Mouse (Mus musculus): ENCODE data around the gene Zfp870. TPM values are rescaled to one million over a fixed set of nuclear protein-coding genes. Genes with fewer than 3 reads are reported as not detected.

Zfp870 gene
- polyA plus RNA-seq, 1 experiment, result 0.01 TPM

GRCm38 (mm10) chr17:32905239-32905638, 13.8 kb upstream of the Zfp870 start:
- H3K4me1 ChIP-seq (ENCODE audit: control insufficient read depth), result no peaks in the 10 kb centered on the region
- no peak for TF ChIP-seq GATA1 (IDR thresholded peaks at IDR 0.05; ENCODE audit: low read length)
- TF ChIP-seq TAL1 (IDR thresholded peaks at IDR 0.05; ENCODE audit: low read length), result no peak
- H3K9me3 ChIP-seq (ENCODE audit: control insufficient read depth, low read length), result no peaks in the 10 kb centered on the region
- H3K36me3 ChIP-seq (ENCODE audit: control insufficient read depth), result no peaks in the 10 kb centered on the region
- peaks cover 5% of the 10 kb centered on the region; the same call in 1 of the 2 replicates for H3K27me3 ChIP-seq (ENCODE audit: control insufficient read depth)
- H3K4me3 ChIP-seq (replicated peaks), result no peak overlapping the region

DNA sequence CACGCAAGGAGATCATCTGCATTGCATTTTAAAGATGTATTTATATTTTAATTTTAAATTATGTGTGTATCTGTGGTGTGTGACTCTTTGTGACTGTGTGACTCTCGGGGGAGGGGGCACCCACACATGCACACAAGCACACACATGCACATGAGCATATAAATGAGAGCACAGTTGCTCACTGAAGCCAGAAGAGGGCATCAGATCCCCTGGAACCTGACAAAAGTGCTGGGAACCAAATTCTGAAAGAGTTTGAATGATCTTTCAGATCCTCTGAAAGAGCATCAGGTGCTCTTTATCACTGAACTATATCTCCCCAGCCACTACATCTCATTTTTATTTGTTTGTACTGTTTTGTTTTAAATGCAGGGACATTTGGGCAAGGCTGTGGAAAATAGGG, 13.0 kb upstream of the Zfp870 start:
- H3K9me3 ChIP-seq (ENCODE audit: control insufficient read depth, low read length), result no peaks in the 10 kb centered on the region
- TF ChIP-seq TAL1 (IDR thresholded peaks at IDR 0.05; ENCODE audit: low read length) (no peak), GATA1 (IDR thresholded peaks at IDR 0.05; ENCODE audit: low read length) (no peak)
- H3K4me1 ChIP-seq (ENCODE audit: control insufficient read depth), result no peaks in the 10 kb centered on the region
- peaks cover 5% of the 10 kb centered on the region; the same call in 1 of the 2 replicates for H3K27me3 ChIP-seq (ENCODE audit: control insufficient read depth)
- H3K4me3 ChIP-seq (replicated peaks), result no peak overlapping the region
- H3K36me3 ChIP-seq (ENCODE audit: control insufficient read depth), result no peaks in the 10 kb centered on the region

- H3K9me3 ChIP-seq (ENCODE audit: control insufficient read depth, low read length), result no peaks in the 10 kb centered on the region
- no peak for TF ChIP-seq GATA1 (IDR thresholded peaks at IDR 0.05; ENCODE audit: low read length)
- TF ChIP-seq TAL1 (IDR thresholded peaks at IDR 0.05; ENCODE audit: low read length), result no peak
Measured at GRCm38 (mm10) chr17:32901751-32902525, 10.5 kb upstream of the Zfp870 start.

GRCm38 (mm10) chr17:32895421-32895820, 4.0 kb upstream of the Zfp870 start:
- Histone ChIP-seq H3K4me3 (replicated peaks) (no peak overlapping the region), H3K36me3 (ENCODE audit: control insufficient read depth) (no peaks in the 10 kb centered on the region), H3K4me1 (ENCODE audit: control insufficient read depth) (peaks cover 12% of the 10 kb centered on the region), H3K9me3 (ENCODE audit: control insufficient read depth, low read length) (no peaks in the 10 kb centered on the region), H3K27me3 (ENCODE audit: control insufficient read depth) (no peaks in the 10 kb centered on the region)
- TF ChIP-seq GATA1 (IDR thresholded peaks at IDR 0.05; ENCODE audit: low read length), result no peak
- TF ChIP-seq TAL1 (IDR thresholded peaks at IDR 0.05; ENCODE audit: low read length), result no peak

More at GRCm38 (mm10) chr17:32901751-32902525, 10.5 kb upstream of the Zfp870 start:
- Histone ChIP-seq H3K36me3 (ENCODE audit: control insufficient read depth) (no peaks in the 10 kb centered on the region), H3K4me3 (replicated peaks) (no peak overlapping the region), H3K27me3 (ENCODE audit: control insufficient read depth) (peaks cover 5% of the 10 kb centered on the region; the same call in 1 of the 2 replicates), H3K4me1 (ENCODE audit: control insufficient read depth) (no peaks in the 10 kb centered on the region)

- TF ChIP-seq TAL1 (IDR thresholded peaks at IDR 0.05; ENCODE audit: low read length) (no peak), GATA1 (IDR thresholded peaks at IDR 0.05; ENCODE audit: low read length) (no peak)
- no peak overlapping the region for H3K4me3 ChIP-seq (replicated peaks)
Measured at GRCm38 (mm10) chr17:32893901-32894300, 2.5 kb upstream of the Zfp870 start.

GRCm38 (mm10) chr17:32890852-32891238, 597 bp downstream of the Zfp870 start:
- peak overlapping the region; percentile 72 for H3K4me3 ChIP-seq (replicated peaks)
- peaks cover 17% of the 10 kb centered on the region for H3K4me1 ChIP-seq (ENCODE audit: control insufficient read depth)
- no peaks in the 10 kb centered on the region for H3K9me3 ChIP-seq (ENCODE audit: control insufficient read depth, low read length)
- H3K27me3 ChIP-seq (ENCODE audit: control insufficient read depth), result no peaks in the 10 kb centered on the region
- TF ChIP-seq GATA1 (IDR thresholded peaks at IDR 0.05; ENCODE audit: low read length) (no peak), TAL1 (IDR thresholded peaks at IDR 0.05; ENCODE audit: low read length) (no peak)
- H3K36me3 ChIP-seq (ENCODE audit: control insufficient read depth), result no peaks in the 10 kb centered on the region

More at GRCm38 (mm10) chr17:32893901-32894300, 2.5 kb upstream of the Zfp870 start:
- Histone ChIP-seq H3K4me1 (ENCODE audit: control insufficient read depth) (peaks cover 17% of the 10 kb centered on the region), H3K27me3 (ENCODE audit: control insufficient read depth) (no peaks in the 10 kb centered on the region), H3K9me3 (ENCODE audit: control insufficient read depth, low read length) (no peaks in the 10 kb centered on the region), H3K36me3 (ENCODE audit: control insufficient read depth) (no peaks in the 10 kb centered on the region)

GRCm38 (mm10) chr17:32889611-32890010, 1.8 kb downstream of the Zfp870 start:
- Histone ChIP-seq H3K27me3 (ENCODE audit: control insufficient read depth) (no peaks in the 10 kb centered on the region), H3K4me1 (ENCODE audit: control insufficient read depth) (peaks cover 17% of the 10 kb centered on the region), H3K4me3 (replicated peaks) (no peak overlapping the region), H3K9me3 (ENCODE audit: control insufficient read depth, low read length) (no peaks in the 10 kb centered on the region), H3K36me3 (ENCODE audit: control insufficient read depth) (no peaks in the 10 kb centered on the region; the same call in 1 of the 2 replicates)
- TF ChIP-seq GATA1 (IDR thresholded peaks at IDR 0.05; ENCODE audit: low read length) (no peak), TAL1 (IDR thresholded peaks at IDR 0.05; ENCODE audit: low read length) (no peak)

DNA sequence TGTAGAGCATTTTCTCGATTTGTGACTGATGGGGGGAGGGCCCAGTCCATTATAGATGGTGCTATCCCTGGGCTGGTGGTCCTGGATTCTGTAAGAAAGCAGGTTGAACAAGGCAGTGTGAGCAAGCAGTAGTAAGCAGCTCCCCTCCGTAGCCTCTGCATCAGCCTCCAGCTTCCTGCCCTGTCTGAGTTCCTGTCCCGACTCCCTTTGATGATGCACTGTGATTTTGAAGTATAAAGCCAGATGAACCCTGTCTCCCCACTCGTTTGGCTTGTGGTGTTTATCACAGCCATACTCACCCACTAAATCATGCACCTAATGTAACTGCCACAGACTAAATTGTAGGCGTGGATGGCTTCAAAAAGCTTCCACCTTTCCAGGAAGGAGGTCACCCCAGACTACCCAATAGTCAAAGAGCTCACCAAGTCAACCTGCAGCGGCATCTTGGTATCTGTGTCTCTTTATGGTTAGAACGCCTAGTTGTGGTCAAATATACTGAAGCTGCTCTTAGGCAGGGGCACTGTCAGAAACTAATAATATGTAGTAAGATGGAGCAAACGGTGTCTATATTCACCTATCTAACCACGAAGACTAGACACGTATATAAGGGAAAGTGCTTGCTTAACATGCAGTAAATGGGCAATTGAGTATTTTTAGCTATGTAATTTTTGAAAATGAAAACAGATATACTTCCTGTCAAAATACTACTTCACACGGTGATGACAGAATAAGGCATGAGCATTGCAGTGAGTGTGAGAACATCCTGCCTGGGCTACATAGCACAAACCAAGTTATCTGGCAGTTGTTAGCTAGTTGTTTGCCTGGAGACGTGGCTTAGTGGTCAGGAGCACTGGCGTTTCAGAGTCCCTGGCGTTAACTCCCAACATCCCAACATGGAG, 10.9 kb downstream of the Zfp870 start:
- peaks cover 15% of the 10 kb centered on the region for H3K27me3 ChIP-seq (ENCODE audit: control insufficient read depth)
- no peaks in the 10 kb centered on the region for H3K9me3 ChIP-seq (ENCODE audit: control insufficient read depth, low read length)
- H3K4me3 ChIP-seq (replicated peaks), result no peak overlapping the region
- H3K36me3 ChIP-seq (ENCODE audit: control insufficient read depth), result peaks cover 19% of the 10 kb centered on the region
- H3K4me1 ChIP-seq (ENCODE audit: control insufficient read depth), result peaks cover 5% of the 10 kb centered on the region
- TF ChIP-seq TAL1 (IDR thresholded peaks at IDR 0.05; ENCODE audit: low read length), result no peak
- no peak for TF ChIP-seq GATA1 (IDR thresholded peaks at IDR 0.05; ENCODE audit: low read length)

- H3K9me3 ChIP-seq (ENCODE audit: control insufficient read depth, low read length), result no peaks in the 10 kb centered on the region
- H3K4me3 ChIP-seq (replicated peaks), result no peak overlapping the region
- TF ChIP-seq TAL1 (IDR thresholded peaks at IDR 0.05; ENCODE audit: low read length) (no peak), GATA1 (IDR thresholded peaks at IDR 0.05; ENCODE audit: low read length) (no peak)
- peaks cover 15% of the 10 kb centered on the region for H3K36me3 ChIP-seq (ENCODE audit: control insufficient read depth)
- peaks cover 15% of the 10 kb centered on the region for H3K27me3 ChIP-seq (ENCODE audit: control insufficient read depth)
- peaks cover 5% of the 10 kb centered on the region for H3K4me1 ChIP-seq (ENCODE audit: control insufficient read depth)
Measured at GRCm38 (mm10) chr17:32878773-32879172, 12.7 kb downstream of the Zfp870 start.

Measured in erythroblast, embryonic 14.5 days (primary cell).